In genomic region chr11:60779673-60780189, GRCm38 (mm10) we compare ENCODE assay signal across 8 mouse cellular contexts. TPM values are rescaled to one million over a fixed set of nuclear protein-coding genes. Genes with fewer than 3 reads are reported as not detected.
A peak's percentile ranks its signal among the peaks of the same experiment; 100 is the strongest.
DNase-seq lines count a peak whose midpoint lies in the region; ATAC-seq and TF ChIP-seq lines count a peak whose summit lies in the region.

No protein-coding gene starts in this region.

- H3K4me1 ChIP-seq in cerebellum, adult 2 months (ENCODE audit: control insufficient read depth, insufficient read depth, low read length): peaks cover 26% of the 10 kb centered on the region
- peaks cover 66% of the 10 kb centered on the region for H3K4me1 ChIP-seq in neural tube, embryonic 12.5 days
- peaks cover 24 to 52% of the 10 kb centered on the region in 2 experiments for H3K4me1 ChIP-seq in liver, embryonic 14.5 days (replicated peaks; ENCODE audit: control insufficient read depth in 2 of 2, insufficient read depth in 2 of 2, low read length in 1 of 2)

- peaks cover 34% of the 10 kb centered on the region for H3K36me3 ChIP-seq in neural tube, embryonic 12.5 days
- H3K36me3 ChIP-seq in liver, embryonic 14.5 days (replicated peaks; ENCODE audit: control insufficient read depth, insufficient read depth, low read depth): peaks cover 3% of the 10 kb centered on the region

- H3K4me2 ChIP-seq in neural tube, embryonic 12.5 days (replicated peaks): peak overlapping the region; percentile 83
- H3K4me2 ChIP-seq in liver, embryonic 14.5 days (ENCODE audit: low read depth): peak overlapping the region; percentile 67

- H3K27ac ChIP-seq in cerebellum, adult 2 months (ENCODE audit: insufficient read depth, low read length): no peak overlapping the region
- no peak overlapping the region for H3K27ac ChIP-seq in neural tube, embryonic 12.5 days
- H3K27ac ChIP-seq in liver, embryonic 14.5 days: no peak overlapping the region

- 62% methylated on average over 10 of the region's 10 CpGs for WGBS in cerebellum, adult 2 months
- 91% methylated on average over 10 of the region's 10 CpGs for WGBS in neural tube, embryonic 12.5 days
- WGBS in liver, embryonic 14.5 days (ENCODE audit: insufficient replicate concordance): 79% methylated on average over 10 of the region's 10 CpGs

- no peak for DNase-seq in cerebellum, adult 2 months
- no peak for DNase-seq in cerebellum, postnatal 4 days (ENCODE audit: low spot score in 2 of 2)
- DNase-seq in neural tube, embryonic 10.5 days (ENCODE audit: extremely low spot score, low spot score): no peak
- DNase-seq in liver, embryonic 14.5 days (ENCODE audit: low read depth in 3 of 3, low spot score in 3 of 3): no peak
- no peak for DNase-seq in spleen, postnatal 14 days (ENCODE audit: low spot score in 2 of 2)
- no peak for DNase-seq in right cerebral cortex, postnatal 25 days

- TF ChIP-seq POLR2A in cerebellum, adult 2 months (IDR thresholded peaks at IDR 0.05; ENCODE audit: borderline replicate concordance, insufficient read depth, low read length): no peak

- TF ChIP-seq EP300 in liver, embryonic 14.5 days (IDR thresholded peaks at IDR 0.05; ENCODE audit: low read depth): no peak

- no peak for TF ChIP-seq CTCF in cerebellum, adult 2 months (IDR thresholded peaks at IDR 0.05; ENCODE audit: borderline replicate concordance, insufficient read depth, low read depth, low read length)
- no peak for TF ChIP-seq CTCF in liver, embryonic 14.5 days (IDR thresholded peaks at IDR 0.05; ENCODE audit: low read depth)

- no peaks in the 10 kb centered on the region for H3K9me3 ChIP-seq in neural tube, embryonic 12.5 days
- no peaks in the 10 kb centered on the region for H3K9me3 ChIP-seq in liver, embryonic 14.5 days (ENCODE audit: control insufficient read depth, low read length)

- H3K27me3 ChIP-seq in cerebellum, adult 2 months (ENCODE audit: control insufficient read depth, insufficient read depth, low read length): no peaks in the 10 kb centered on the region
- no peaks in the 10 kb centered on the region for H3K27me3 ChIP-seq in neural tube, embryonic 12.5 days (replicated peaks)
- no peaks in the 10 kb centered on the region for H3K27me3 ChIP-seq in liver, embryonic 14.5 days (ENCODE audit: control insufficient read depth, insufficient read depth, low read length)

- no peak for ATAC-seq in neural tube, embryonic 12.5 days (ENCODE audit: low FRiP score, low read depth)
- ATAC-seq in liver, embryonic 14.5 days (ENCODE audit: insufficient read depth): no peak
- ATAC-seq in megakaryocyte progenitor cell, adult 5-6 weeks (replicated peaks; ENCODE audit: poor library complexity): no peak

- peak overlapping the region; percentile 26; the same call in 1 of the 2 replicates for H3K9ac ChIP-seq in neural tube, embryonic 12.5 days
- no peak overlapping the region; the same call in 1 of the 2 replicates for H3K9ac ChIP-seq in liver, embryonic 14.5 days (replicated peaks)

- peak overlapping the region; percentile 26 for H3K4me3 ChIP-seq in cerebellum, adult 2 months (replicated peaks; ENCODE audit: insufficient read depth, low read depth, low read length)
- peak overlapping the region; percentile 16; the same call in 1 of the 2 replicates for H3K4me3 ChIP-seq in neural tube, embryonic 12.5 days
- H3K4me3 ChIP-seq in liver, embryonic 14.5 days (ENCODE audit: insufficient read depth in 1 of 2, low read depth in 2 of 2, low read length in 2 of 2): peak overlapping the region; percentile 15 to 42

RNA-seq across cellular contexts. Expression of gene Smcr8, which starts 2.4 kb away (rescaled TPM):
- polyA plus RNA-seq in cerebellum, adult 2 months (2012; rRNA removed): 16.4 and 17.5 TPM in 2 replicates
- polyA plus RNA-seq in neural tube, embryonic 12.5 days (2016; fragmentation: Nextera tagmentation; extraction: Ambion mirVana): 7.6 and 8.6 TPM in 2 replicates
- polyA plus RNA-seq in liver, embryonic 14.5 days (2012; rRNA removed): 3.3 and 4.2 TPM in 2 replicates
- polyA plus RNA-seq in liver, embryonic 14.5 days (2014; fragmentation: Nextera tagmentation; extraction: Ambion mirVana): 3.0 and 3.6 TPM in 2 replicates
- total RNA-seq in megakaryocyte progenitor cell, adult 5-6 weeks (2015): 31.5 and 36.2 TPM in 2 replicates
- 12.7 and 16.3 TPM in 2 replicates for total RNA-seq in megakaryocyte progenitor cell, adult 5-6 weeks (2017)

RNA-seq across cellular contexts. Expression of gene Top3a, which starts 2.6 kb away (rescaled TPM):
- polyA plus RNA-seq in cerebellum, adult 2 months (2012; rRNA removed): 6.8 and 7.2 TPM in 2 replicates
- 14.0 and 15.9 TPM in 2 replicates for polyA plus RNA-seq in neural tube, embryonic 12.5 days (2016; fragmentation: Nextera tagmentation; extraction: Ambion mirVana)
- 3.7 and 4.4 TPM in 2 replicates for polyA plus RNA-seq in liver, embryonic 14.5 days (2012; rRNA removed)
- polyA plus RNA-seq in liver, embryonic 14.5 days (2014; fragmentation: Nextera tagmentation; extraction: Ambion mirVana): 5.0 and 5.6 TPM in 2 replicates
- 9.8 and 13.4 TPM in 2 replicates for total RNA-seq in megakaryocyte progenitor cell, adult 5-6 weeks (2015)
- 21.2 and 23.0 TPM in 2 replicates for total RNA-seq in megakaryocyte progenitor cell, adult 5-6 weeks (2017)

RNA-seq across cellular contexts. Expression of gene Shmt1, which starts 31.8 kb away (rescaled TPM):
- polyA plus RNA-seq in cerebellum, adult 2 months (2012; rRNA removed): 3.3 and 4.5 TPM in 2 replicates
- 23.4 and 24.8 TPM in 2 replicates for polyA plus RNA-seq in neural tube, embryonic 12.5 days (2016; fragmentation: Nextera tagmentation; extraction: Ambion mirVana)
- polyA plus RNA-seq in liver, embryonic 14.5 days (2012; rRNA removed): 22.7 and 26.9 TPM in 2 replicates
- 34.2 and 41.8 TPM in 2 replicates for polyA plus RNA-seq in liver, embryonic 14.5 days (2014; fragmentation: Nextera tagmentation; extraction: Ambion mirVana)
- 36.8 and 39.8 TPM in 2 replicates for total RNA-seq in megakaryocyte progenitor cell, adult 5-6 weeks (2015)
- 106 and 129 TPM in 2 replicates for total RNA-seq in megakaryocyte progenitor cell, adult 5-6 weeks (2017)

RNA-seq across cellular contexts. Expression of gene Dhrs7b, which starts 50.7 kb away (rescaled TPM):
- polyA plus RNA-seq in cerebellum, adult 2 months (2012; rRNA removed): 21.5 and 21.9 TPM in 2 replicates
- 24.7 and 26.5 TPM in 2 replicates for polyA plus RNA-seq in neural tube, embryonic 12.5 days (2016; fragmentation: Nextera tagmentation; extraction: Ambion mirVana)
- polyA plus RNA-seq in liver, embryonic 14.5 days (2012; rRNA removed): 7.4 and 9.2 TPM in 2 replicates
- 22.3 and 24.2 TPM in 2 replicates for polyA plus RNA-seq in liver, embryonic 14.5 days (2014; fragmentation: Nextera tagmentation; extraction: Ambion mirVana)
- total RNA-seq in megakaryocyte progenitor cell, adult 5-6 weeks (2015): 14.4 and 15.3 TPM in 2 replicates
- total RNA-seq in megakaryocyte progenitor cell, adult 5-6 weeks (2017): 14.2 and 19.3 TPM in 2 replicates

RNA-seq across cellular contexts. Expression of gene Mief2, which starts 51.5 kb away (rescaled TPM):
- 27.4 and 28.4 TPM in 2 replicates for polyA plus RNA-seq in cerebellum, adult 2 months (2012; rRNA removed)
- 17.5 and 19.5 TPM in 2 replicates for polyA plus RNA-seq in neural tube, embryonic 12.5 days (2016; fragmentation: Nextera tagmentation; extraction: Ambion mirVana)
- 1.8 and 2.0 TPM in 2 replicates for polyA plus RNA-seq in liver, embryonic 14.5 days (2012; rRNA removed)
- polyA plus RNA-seq in liver, embryonic 14.5 days (2014; fragmentation: Nextera tagmentation; extraction: Ambion mirVana): 1.8 and 2.5 TPM in 2 replicates
- total RNA-seq in megakaryocyte progenitor cell, adult 5-6 weeks (2015): 2.2 and 2.4 TPM in 2 replicates
- total RNA-seq in megakaryocyte progenitor cell, adult 5-6 weeks (2017): 3.8 and 4.6 TPM in 2 replicates
